Mouse (Mus musculus): ENCODE results near the gene Ropn1. TPM values are rescaled to one million over a fixed set of nuclear protein-coding genes. Genes with fewer than 3 reads are reported as not detected.
"Not testable (repeated sequence)": the region's sequence is repeated elsewhere in the genome, so short reads cannot be mapped to it uniquely, and the experiment has no call there.

The Ropn1 gene
- polyA plus RNA-seq, 1 experiment from 2014 or later = not detected

DNA sequence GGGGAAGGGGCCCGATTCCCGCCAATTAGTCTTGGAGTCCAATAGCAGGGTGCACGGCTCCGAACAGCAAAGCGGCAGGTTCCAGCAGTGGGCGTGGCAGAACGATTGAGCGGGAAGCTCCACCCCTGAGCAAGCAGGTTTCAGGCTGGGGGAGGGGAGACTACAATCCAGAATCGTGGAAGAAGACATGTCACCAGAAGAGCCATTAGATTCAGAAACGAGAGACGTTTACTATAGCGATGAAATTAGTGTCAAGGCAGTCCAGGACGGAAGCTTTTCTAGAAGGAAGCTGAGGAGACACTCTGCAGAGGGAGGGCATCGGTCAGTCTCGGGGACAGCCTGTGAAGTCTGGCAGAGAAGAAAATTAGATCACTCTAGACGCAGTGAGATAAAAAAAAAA lies 7.8 kb downstream of the Ropn1 start:
- H3K9me3 ChIP-seq; ATAC-seq (ENCODE audit: insufficient number of reproducible peaks, low FRiP score, low TSS enrichment, low read depth); H3K9ac ChIP-seq; H3K36me3 ChIP-seq; H3K4me1 ChIP-seq; H3K27ac ChIP-seq: not testable (repeated sequence)
- peak overlapping the region; percentile 25 for H3K4me3 ChIP-seq
- peak overlapping the region; percentile 48 for H3K4me2 ChIP-seq
- 2% methylated on average over 16 of the region's 16 CpGs for WGBS
- H3K27me3 ChIP-seq = peaks cover 23% of the 10 kb centered on the region

DNA sequence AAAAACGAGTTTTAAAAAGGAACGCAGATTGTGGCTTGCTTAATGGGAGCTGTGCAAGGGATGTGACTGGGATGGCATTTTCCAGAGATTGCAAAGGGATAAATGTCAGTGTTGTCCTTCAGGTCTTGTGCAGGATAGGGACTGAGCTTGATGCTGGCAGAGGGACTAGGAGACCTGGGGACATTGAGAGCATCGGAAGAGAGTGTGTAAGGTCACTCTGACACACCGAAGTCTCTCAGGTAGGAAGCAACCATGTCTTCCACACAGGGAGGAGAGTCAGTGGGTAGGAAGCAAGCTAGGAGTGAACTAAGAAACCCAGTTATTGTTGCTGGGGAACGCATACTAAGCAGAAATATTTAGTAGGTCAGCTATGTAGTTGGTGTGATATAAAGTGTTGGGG lies 8.3 kb downstream of the Ropn1 start:
- peaks cover 24% of the 10 kb centered on the region for H3K27me3 ChIP-seq
- peak overlapping the region; percentile 48 for H3K4me2 ChIP-seq
- H3K4me1 ChIP-seq = peaks cover 9% of the 10 kb centered on the region; the same call in 1 of the 2 replicates
- ATAC-seq (ENCODE audit: insufficient number of reproducible peaks, low FRiP score, low TSS enrichment, low read depth) = no peak
- H3K27ac ChIP-seq = no peak overlapping the region
- no peaks in the 10 kb centered on the region for H3K9me3 ChIP-seq
- H3K4me3 ChIP-seq = peak overlapping the region; percentile 25; the same call in 1 of the 2 replicates
- WGBS = 32% methylated on average over 5 of the region's 5 CpGs
- no peaks in the 10 kb centered on the region for H3K36me3 ChIP-seq
- H3K9ac ChIP-seq = no peak overlapping the region

DNA sequence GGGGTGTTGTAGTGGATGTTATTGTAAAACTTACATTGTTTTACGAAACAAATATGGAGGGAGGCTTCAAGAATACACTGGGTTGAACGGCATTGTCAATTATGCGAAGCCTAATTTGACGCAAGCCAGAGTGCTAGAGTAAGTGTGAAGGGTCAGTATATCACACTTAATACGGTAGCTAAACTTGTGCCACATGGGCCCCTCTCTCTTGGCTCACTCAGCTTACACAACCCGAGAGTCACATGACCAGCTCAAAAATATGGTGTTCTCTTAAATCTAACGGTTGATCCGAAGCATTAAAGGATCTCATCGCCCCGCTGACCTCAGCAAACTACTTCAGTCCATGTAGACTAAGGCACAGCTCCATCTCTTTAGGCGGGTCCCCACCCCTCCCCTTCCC lies 8.7 kb downstream of the Ropn1 start:
- Histone ChIP-seq H3K4me1 (peaks cover 9% of the 10 kb centered on the region; the same call in 1 of the 2 replicates), H3K9me3 (no peaks in the 10 kb centered on the region), H3K4me3 (no peak overlapping the region), H3K4me2 (peak overlapping the region; percentile 31), H3K27ac (no peak overlapping the region), H3K9ac (no peak overlapping the region), H3K27me3 (peaks cover 28% of the 10 kb centered on the region), H3K36me3 (no peaks in the 10 kb centered on the region)
- WGBS = 35% methylated on average over 11 of the region's 11 CpGs
- no peak for ATAC-seq (ENCODE audit: insufficient number of reproducible peaks, low FRiP score, low TSS enrichment, low read depth)

DNA sequence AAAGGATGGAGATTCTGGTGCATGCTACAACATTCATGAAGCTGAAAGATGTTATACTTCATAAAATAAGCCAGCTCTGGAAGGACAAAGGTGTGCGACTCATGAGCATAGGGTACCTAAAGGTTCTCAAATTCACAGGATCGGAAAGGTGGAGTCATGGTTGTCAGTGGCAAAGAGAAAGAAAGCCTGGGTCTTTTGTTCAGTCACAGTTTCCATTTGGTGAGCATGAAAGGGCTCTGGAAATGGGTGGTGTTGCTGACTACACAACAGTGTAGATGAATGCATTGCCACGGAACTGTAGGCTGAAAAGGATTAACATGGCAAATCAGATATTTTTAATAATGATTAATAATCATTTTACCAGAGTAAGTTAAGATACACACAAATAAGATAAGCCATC lies 14.8 kb downstream of the Ropn1 start:
- Histone ChIP-seq H3K4me1 (peaks cover 8% of the 10 kb centered on the region), H3K4me2 (no peak overlapping the region), H3K36me3 (no peaks in the 10 kb centered on the region), H3K4me3 (no peak overlapping the region), H3K9ac (no peak overlapping the region), H3K27me3 (peaks cover 64% of the 10 kb centered on the region), H3K27ac (no peak overlapping the region), H3K9me3 (no peaks in the 10 kb centered on the region)
- ATAC-seq (ENCODE audit: insufficient number of reproducible peaks, low FRiP score, low TSS enrichment, low read depth) = no peak
- WGBS = 78% methylated on average over 3 of the region's 3 CpGs

DNA sequence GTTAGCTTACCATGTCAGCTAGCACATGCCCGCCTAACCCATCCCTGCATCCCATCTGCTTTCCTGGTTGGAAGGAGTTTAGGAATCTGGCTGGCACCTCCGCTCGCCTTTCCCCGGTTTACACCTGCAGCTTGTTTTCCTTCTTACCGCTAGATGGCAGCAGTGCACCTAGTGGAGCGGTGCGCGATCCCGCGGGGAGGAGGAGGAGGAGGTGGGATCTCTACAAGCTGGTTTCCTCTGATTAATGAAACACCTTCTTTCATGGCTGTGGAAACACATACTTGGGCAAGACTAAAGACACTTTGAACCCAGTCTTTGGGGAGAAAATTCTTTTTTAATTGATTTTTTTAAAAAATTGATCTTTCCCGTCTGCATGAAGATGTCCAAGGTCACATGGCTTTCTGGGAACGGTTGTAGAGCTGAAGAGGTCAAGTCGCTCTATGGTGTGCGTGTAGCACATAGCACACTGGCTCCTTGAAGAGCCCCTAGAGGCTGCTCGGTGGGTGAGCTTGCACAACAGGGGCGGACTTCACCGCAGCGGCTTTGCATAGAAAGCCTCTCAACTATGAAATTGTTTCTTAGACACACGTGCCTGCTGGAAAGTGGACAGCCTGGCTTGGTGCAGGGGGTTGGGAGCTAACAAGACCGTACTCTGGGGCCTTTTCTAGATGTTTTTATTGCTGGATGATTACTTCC lies 17.5 kb downstream of the Ropn1 start:
- WGBS = 9% methylated on average over 20 of the region's 20 CpGs
- Histone ChIP-seq H3K36me3 (no peaks in the 10 kb centered on the region), H3K9ac (no peak overlapping the region), H3K27me3 (peaks cover 78% of the 10 kb centered on the region), H3K4me1 (peaks cover 11% of the 10 kb centered on the region), H3K9me3 (no peaks in the 10 kb centered on the region), H3K4me3 (peak overlapping the region; percentile 5; the same call in 1 of the 2 replicates), H3K27ac (no peak overlapping the region), H3K4me2 (peak overlapping the region; percentile 32)
- no peak for ATAC-seq (ENCODE audit: insufficient number of reproducible peaks, low FRiP score, low TSS enrichment, low read depth)

DNA sequence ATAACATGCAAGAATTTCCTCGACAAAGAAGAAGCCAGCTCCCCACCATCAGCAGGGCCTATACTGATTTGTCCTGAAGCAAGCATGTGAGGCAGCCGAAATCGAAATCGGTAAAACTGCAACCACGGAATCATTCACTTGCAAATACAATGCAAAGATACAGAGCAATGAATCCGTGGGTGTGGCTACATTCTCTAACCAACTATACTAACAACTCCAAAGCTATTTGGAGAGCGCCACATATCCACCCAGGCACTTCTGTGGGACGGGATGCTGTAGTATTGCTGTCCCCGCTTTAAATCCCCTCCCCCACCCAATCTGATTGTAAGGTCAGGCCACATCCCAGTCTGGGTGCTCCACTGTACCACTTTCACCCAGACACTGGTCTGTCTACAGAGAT lies 18.6 kb downstream of the Ropn1 start:
- Histone ChIP-seq H3K36me3 (no peaks in the 10 kb centered on the region), H3K4me2 (no peak overlapping the region), H3K9ac (no peak overlapping the region), H3K9me3 (no peaks in the 10 kb centered on the region), H3K4me3 (no peak overlapping the region), H3K27me3 (peaks cover 76% of the 10 kb centered on the region), H3K4me1 (peaks cover 11% of the 10 kb centered on the region), H3K27ac (no peak overlapping the region)
- WGBS = 76% methylated on average over 9 of the region's 9 CpGs
- 0 out of 2 replicates have a peak, but pooled peaks have one; percentile 7 for ATAC-seq (ENCODE audit: insufficient number of reproducible peaks, low FRiP score, low TSS enrichment, low read depth)

DNA sequence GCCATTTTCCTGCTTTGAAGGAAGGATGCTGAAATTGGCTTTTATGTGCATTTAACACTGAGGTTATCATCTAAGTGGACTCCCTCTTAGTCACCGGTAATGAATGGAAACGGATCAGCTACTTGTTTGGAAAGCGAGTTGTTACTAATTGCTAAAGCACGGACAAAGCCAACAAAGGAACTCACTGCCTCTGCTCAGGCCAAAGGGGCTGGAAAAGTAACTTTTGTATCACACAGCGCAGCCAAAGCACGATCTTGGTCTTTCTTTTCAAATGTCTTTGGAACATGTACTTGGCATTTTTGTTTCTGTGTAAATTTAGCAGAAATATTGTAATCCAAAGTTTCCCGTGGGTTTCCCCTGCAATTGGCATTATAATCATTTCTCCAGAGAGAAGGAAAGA lies 22.2 kb downstream of the Ropn1 start:
- no peak for ATAC-seq (ENCODE audit: insufficient number of reproducible peaks, low FRiP score, low TSS enrichment, low read depth)
- 73% methylated on average over 7 of the region's 7 CpGs for WGBS
- Histone ChIP-seq H3K9ac (no peak overlapping the region), H3K27ac (no peak overlapping the region), H3K27me3 (peaks cover 54% of the 10 kb centered on the region), H3K9me3 (no peaks in the 10 kb centered on the region), H3K4me3 (no peak overlapping the region), H3K4me1 (peaks cover 12% of the 10 kb centered on the region), H3K36me3 (no peaks in the 10 kb centered on the region), H3K4me2 (no peak overlapping the region)

DNA sequence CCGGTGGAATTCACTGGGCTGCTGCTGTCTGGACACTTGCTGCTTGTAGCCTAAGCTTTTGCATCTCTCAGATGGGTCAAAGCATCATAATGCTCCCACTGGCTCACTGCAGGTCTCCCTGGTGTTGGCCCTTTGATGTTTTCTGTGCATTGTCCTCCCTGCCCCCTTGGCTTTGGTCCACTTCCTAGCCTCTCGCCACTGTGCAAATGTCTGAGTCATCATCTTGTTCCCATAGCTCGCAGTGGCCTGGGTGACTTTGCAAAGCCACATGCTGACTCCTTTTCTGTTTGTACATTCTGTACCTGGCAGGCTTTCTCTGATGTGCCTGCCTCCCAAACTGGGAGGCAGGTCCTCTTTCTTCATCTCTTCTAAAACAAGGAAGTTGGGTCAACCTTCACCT lies 23.1 kb downstream of the Ropn1 start:
- H3K9ac ChIP-seq = no peak overlapping the region
- no peaks in the 10 kb centered on the region for H3K36me3 ChIP-seq
- H3K4me1 ChIP-seq = 0 out of 2 replicates have a peak, but pooled peaks cover 7% of the 10 kb centered on the region
- peaks cover 48% of the 10 kb centered on the region for H3K27me3 ChIP-seq
- 71% methylated on average over 3 of the region's 3 CpGs for WGBS
- ATAC-seq (ENCODE audit: insufficient number of reproducible peaks, low FRiP score, low TSS enrichment, low read depth) = no peak
- no peaks in the 10 kb centered on the region for H3K9me3 ChIP-seq
- H3K4me3 ChIP-seq = no peak overlapping the region
- no peak overlapping the region for H3K4me2 ChIP-seq
- H3K27ac ChIP-seq = no peak overlapping the region

DNA sequence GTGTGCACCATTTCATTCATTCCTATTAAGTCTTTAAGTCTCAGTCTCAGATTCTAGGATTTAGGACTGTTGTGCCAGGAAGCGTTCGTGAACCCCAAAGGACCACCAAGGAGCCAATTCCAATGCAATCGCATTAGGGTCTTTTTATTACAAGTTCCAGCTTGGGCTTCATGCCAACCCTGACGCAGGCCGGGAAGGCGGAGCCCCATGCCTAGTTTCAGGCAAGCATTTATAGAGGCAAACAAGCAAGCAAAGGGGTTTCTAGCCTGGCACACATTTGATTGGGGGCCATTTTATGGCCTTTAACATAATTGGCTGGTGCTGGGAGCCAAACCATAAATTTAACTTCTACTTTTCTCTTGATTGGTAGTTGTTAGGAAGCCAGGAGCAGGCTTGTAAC lies 24.6 kb downstream of the Ropn1 start:
- Histone ChIP-seq H3K4me1 (0 out of 2 replicates have a peak, but pooled peaks cover 7% of the 10 kb centered on the region), H3K9ac (no peak overlapping the region), H3K9me3 (no peaks in the 10 kb centered on the region), H3K27me3 (peaks cover 33% of the 10 kb centered on the region), H3K27ac (no peak overlapping the region), H3K4me3 (no peak overlapping the region), H3K4me2 (no peak overlapping the region), H3K36me3 (no peaks in the 10 kb centered on the region)
- no peak for ATAC-seq (ENCODE audit: insufficient number of reproducible peaks, low FRiP score, low TSS enrichment, low read depth)
- WGBS = 36% methylated on average over 6 of the region's 6 CpGs

DNA sequence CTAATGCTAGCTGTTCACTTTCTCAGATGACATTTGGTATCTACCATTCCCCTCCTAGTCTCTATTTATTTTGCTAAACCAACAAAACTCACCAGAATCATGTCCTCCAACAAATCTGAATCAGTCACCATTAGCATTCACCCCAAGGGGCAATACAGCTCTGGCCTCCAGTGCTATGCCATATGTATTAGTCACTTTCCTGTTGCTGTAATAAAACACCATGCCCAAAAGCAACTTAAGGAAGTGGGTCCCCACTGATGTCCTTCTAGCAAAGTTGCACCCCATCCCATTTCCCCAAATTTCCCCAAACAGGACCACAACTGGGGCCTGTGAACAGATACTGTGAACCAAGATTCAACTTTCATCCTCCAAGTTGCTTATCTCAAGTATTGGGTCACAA lies 32.1 kb downstream of the Ropn1 start:
- H3K9ac ChIP-seq = no peak overlapping the region
- H3K36me3 ChIP-seq = no peaks in the 10 kb centered on the region
- H3K27ac ChIP-seq = no peak overlapping the region
- no peaks in the 10 kb centered on the region for H3K9me3 ChIP-seq
- no peaks in the 10 kb centered on the region for H3K4me1 ChIP-seq
- peaks cover 5% of the 10 kb centered on the region; the same call in 1 of the 2 replicates for H3K27me3 ChIP-seq
- no peak overlapping the region for H3K4me2 ChIP-seq
- no peak for ATAC-seq (ENCODE audit: insufficient number of reproducible peaks, low FRiP score, low TSS enrichment, low read depth)
- H3K4me3 ChIP-seq = no peak overlapping the region

DNA sequence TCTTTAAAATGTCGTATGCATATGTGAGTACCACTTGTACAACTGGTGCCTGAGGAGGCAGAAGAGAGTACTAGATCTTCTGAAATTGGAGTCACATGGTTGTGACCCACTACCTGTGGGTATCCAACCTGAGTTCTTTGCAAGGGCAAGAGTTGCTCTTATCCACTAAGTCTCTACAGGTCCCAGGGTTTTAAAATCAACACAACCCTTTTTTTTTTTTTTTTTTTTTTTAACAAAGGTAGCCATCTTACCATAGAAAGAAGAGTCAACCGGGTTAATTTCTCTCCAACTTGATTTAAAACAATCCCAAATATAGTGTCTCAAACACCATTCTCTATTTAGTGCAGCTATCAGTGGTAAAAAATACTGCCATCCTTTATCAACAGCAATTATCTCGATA lies 40.2 kb downstream of the Ropn1 start:
- Histone ChIP-seq H3K4me2 (no peak overlapping the region; the same call in 1 of the 2 replicates), H3K36me3 (no peaks in the 10 kb centered on the region), H3K4me1 (peaks cover 6% of the 10 kb centered on the region), H3K27ac (peak overlapping the region; percentile 87; the same call in 1 of the 2 replicates), H3K9me3 (no peaks in the 10 kb centered on the region), H3K27me3 (no peaks in the 10 kb centered on the region), H3K9ac (no peak overlapping the region), H3K4me3 (peak overlapping the region; percentile 64)
- WGBS = 72% methylated on average over 3 of the region's 3 CpGs
- ATAC-seq (ENCODE audit: insufficient number of reproducible peaks, low FRiP score, low TSS enrichment, low read depth) = no peak

DNA sequence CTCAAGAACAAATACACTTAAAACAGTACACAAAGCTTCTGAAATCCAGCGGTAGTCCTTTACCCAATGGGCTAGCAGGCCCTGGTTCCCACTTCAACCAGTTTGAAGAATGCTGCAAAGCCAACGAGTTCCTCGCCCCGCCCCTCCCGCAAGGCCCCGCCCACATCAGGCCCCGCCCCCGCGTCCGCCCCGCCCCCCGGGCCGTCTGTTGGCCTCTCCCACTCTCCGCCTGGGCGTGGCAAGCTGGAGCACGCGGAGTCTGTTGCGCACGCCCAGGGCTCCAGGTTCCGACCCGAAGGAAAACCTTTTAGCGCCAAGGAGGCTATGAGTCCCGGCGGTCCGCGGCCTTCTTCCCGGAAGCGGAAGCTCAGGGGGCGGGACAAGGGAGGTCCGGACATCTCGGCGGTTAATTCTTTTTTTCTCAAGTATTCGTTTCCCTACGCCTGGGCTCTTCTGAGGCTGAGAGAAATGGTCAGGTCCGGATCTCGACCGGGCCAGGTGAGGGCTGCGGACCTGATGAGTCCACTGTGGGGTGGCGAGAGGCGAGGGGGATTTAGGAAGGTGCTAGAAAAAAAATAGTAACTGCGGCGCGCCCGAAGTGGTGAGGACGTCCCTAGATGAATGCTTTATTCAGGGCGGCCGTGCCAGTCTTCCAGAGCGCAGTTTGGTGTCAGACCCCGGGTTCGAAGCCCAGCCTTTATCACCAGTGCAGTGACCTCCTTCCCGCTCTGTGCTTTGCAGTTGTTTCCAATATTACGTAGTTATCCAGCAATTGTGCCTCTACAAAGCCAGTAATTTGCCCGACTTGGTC lies 40.8 kb downstream of the Ropn1 start, which contains the start of gene Ccdc14:
TSS of gene Ccdc14 (plus strand) at position 283 of the 811 bp plus-strand sequence.
- no peaks in the 10 kb centered on the region for H3K36me3 ChIP-seq
- WGBS = under 1% methylated on average over 53 of the region's 53 CpGs
- H3K27ac ChIP-seq = peak within 1 kb of the TSS; percentile 87
- peaks cover 6% of the 10 kb centered on the region for H3K4me1 ChIP-seq
- H3K9me3 ChIP-seq = no peaks in the 10 kb centered on the region
- H3K27me3 ChIP-seq = no peaks in the 10 kb centered on the region
- peak within 1 kb of the TSS; percentile 60 for H3K9ac ChIP-seq
- H3K4me2 ChIP-seq = peak within 1 kb of the TSS; percentile 75
- ATAC-seq (ENCODE audit: insufficient number of reproducible peaks, low FRiP score, low TSS enrichment, low read depth) = peak; percentile 87
- H3K4me3 ChIP-seq = peak within 1 kb of the TSS; percentile 64

Data from limb, embryonic 15.5 days (tissue).